Mouse (Mus musculus) ES-Bruce4 (cell line): ENCODE results near the gene Pip5k1b.

Experiments used
- CTCF ChIP-seq: IDR thresholded peaks from one replicate; pipeline ENCODE4 v1.8.1; 2011; ENCODE audit warnings: low read depth, low read length
- EP300 ChIP-seq: IDR thresholded peaks from 2 replicates; pipeline ENCODE4 v1.6.1; 2011; ENCODE audit warnings: low read depth, low read length; ENCODE audit not compliant: insufficient read depth
- POLR2A ChIP-seq: IDR thresholded peaks from one replicate; pipeline ENCODE4 v1.8.1; 2011; ENCODE audit warnings: low read length; ENCODE audit not compliant: insufficient read depth

DNA sequence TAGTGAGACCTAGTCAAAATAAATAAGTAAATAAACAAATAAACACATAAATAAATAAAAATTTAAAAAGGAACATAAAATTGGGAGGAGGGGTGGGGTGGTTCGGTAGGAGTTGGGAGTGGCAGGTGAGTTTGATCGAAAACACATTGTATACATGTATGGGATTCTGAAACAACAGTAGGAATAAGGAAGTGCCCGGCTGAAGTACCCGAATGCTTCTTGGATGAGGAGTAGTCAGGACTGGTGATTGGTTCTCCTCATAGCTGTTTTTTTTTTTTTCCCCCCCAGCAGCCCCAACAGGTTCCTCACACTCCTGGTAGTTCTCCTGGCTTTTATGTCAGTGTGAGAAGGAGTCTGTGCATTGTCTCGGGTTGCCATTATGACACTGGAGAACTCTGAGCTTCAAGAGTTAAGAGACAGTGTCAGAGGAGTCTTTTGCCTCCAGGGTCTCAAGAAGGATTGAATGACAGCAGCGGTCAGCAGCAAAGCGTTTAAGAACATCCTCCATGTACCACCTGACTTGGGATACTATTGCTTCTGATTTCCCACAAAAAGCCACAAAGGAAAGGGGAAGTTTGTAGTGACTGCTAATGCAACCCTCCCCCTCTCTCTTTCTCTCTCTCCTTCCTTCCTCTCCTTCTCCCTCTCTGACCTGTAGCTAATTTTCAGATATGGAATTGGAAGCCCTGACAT, 274.2 kb downstream of the Pip5k1b start:
- no peak for TF ChIP-seq CTCF
- TF ChIP-seq EP300 = no peak
- TF ChIP-seq POLR2A = no peak
